Mouse (Mus musculus) liver, adult (tissue): ENCODE data around the gene Bhlhe40.

Source experiments
- GATA4 ChIP-seq: IDR thresholded peaks from 2 replicates; pipeline ENCODE4 v1.6.1; 2014; ENCODE audit warnings: mild to moderate bottlenecking, low read length; ENCODE audit not compliant: insufficient replicate concordance

Bhlhe40 gene

DNA sequence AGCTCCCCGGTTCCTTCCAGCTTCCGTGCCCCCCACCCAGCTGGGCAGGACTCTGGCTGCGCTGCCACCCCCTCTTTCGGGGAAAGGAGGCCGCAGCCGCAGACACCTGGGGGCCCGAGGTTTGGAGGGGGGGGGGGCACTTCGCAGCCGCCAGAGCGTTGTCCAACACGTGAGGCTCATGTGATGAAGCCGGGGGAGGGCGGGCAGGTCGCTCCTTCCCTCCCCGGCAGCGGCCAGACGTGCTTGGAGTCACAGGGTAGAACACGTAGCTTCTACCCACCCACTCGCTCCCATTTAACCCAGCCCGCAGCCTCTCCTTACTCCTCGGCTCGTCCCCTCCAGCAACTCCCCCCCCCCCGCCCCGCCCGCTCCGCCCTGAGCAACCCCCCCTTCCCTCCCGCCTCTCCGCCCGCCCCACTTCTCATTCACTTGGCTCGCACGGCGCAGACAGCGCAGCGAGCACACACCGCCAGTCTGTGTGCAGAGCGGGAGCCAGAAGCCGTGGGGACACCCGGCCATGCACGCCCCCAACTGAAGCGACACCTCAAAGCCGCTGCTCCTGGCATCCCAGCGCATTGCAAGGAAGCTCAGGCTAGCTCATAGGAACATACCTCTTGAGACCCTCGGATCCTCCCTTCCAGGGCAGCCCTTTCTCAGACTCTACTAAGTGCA, at the start of gene Bhlhe40:
Gene Bhlhe40, plus strand, starts transcription at position 424 of the 672 bp plus-strand sequence.
- TF ChIP-seq GATA4, result no peak

DNA sequence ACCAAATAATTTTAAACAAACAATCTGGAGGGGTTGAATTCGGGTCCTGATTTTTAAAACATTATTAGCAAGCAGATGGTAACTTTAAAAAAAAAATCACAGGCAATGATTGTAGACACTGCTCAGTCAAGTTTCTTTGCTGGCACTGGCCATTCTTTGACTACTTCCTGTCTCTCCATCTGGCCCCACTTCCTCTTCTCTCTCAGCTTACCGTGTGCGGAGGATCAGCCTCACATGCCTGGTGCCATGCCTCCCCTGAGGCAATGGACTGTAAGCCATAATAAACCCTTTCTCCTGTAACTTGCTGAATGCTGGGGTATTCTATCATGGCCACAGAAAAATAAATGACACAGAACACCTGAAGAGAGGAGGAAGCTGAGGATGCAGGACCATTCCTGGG, 48.8 kb upstream of the Bhlhe40 start:
- TF ChIP-seq GATA4, result no peak

DNA sequence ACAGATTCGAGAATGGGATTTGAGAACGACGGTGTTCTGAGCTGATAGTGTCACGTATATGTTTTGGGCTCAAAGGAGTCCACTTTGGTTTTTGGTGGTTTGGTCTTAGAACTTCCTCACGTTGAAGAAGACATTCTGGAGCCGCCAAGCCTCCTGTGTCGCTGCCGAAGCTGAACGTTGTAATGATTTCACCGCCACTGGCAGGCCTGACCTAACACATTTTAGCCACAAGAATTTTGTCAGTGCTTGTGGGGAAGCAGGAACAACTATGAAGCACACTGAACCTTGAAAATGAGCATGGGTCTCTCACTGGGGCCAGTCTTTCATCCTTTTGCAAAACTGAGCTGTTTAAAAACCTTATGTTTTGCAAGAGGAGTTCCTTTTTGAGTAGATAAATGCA, 42.4 kb upstream of the Bhlhe40 start:
- no peak for TF ChIP-seq GATA4

DNA sequence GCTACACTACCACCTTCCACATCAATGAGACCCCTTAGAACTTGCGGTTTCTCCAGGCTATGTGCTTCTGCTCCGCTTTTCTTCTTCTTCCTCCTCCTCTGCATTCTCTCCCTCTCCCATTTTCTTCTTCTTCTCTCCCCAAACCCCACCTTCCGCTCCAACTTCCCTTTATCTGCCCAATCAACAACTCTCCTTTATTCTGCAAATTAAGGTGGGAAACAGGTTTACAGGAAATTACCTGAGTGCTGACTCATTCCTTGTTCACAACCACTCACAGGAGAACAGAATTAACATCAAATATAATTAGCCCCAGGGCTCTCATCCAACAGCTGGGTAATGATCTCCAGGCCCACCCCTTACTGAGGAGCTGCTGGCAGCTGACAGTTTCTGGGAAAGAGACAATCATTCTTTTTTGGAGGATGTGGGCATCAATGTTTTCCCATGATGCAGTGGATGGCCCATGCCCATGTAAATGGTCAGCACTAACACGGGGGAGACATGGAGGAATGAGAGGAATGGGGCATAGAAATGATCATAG, 37.3 kb upstream of the Bhlhe40 start:
- no peak for TF ChIP-seq GATA4

DNA sequence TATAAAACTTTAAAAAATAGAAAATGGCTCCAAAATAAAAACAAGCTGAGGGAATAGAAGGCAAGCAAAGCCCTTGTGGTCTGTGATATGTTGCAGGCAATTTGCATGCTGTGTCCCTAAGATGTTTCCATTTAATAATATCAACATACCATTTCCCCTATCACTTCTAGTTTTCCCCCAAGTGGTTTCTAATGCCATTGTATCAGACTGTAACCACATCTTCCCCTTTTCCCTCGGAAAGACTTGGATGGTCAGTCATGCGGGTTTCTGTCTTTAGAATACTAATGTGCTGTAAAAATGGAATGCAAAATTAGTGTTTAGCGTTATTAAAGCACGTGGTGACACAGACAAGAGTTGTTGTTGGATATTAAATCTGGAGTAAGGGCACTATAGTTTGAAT, 35.5 kb upstream of the Bhlhe40 start:
- no peak for TF ChIP-seq GATA4

DNA sequence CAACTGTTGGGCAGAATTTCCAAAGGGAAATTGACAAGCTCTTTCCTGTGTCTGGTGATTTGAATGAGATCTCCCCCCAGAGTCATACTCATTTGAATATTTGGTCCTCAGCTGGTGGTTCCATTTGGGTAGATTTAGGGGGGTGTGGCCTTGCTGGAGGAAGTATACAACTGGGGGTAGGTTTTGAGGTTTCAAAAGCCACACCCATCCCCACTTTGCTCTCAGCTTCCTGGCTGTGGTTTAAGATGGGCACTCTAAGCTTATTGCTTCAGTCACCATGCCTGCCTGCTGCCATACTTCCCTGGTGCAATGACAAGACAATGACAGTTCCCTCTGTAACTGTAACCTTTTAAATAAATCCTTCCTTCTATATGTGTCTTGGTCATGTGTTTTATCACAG, 29.7 kb upstream of the Bhlhe40 start:
- TF ChIP-seq GATA4, result no peak

DNA sequence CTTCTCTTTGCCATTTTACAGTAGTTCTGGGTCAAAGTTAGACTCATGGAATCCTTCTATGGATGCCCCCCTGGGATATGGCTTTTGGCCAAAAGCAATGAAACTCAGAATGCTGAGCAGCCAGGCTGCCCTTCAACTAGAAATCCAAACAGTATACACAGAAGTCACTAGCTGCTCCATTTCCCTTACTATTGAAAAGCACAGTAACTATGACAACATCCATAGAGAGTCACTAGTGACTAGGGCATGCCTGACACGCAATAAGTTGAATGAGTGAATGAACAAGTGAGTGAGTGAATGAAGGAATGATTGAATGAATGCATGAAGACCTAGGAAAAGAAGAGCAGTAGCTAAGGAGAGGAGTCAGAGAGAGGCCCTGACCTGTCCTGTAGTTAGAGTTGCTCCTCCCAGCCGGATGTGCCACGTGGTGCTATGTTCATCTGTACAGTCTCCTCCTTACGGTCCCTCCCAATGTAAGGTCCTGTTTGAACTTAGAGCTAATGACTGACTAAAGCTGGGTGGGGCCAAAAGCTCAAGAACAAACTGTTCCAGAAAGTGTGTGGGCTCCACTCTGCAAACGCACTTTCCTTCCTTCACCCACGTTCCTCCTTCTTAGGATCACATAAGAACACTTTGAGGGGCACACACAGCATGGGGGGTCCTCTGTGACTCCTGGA, 22.1 kb upstream of the Bhlhe40 start:
- TF ChIP-seq GATA4, result no peak

DNA sequence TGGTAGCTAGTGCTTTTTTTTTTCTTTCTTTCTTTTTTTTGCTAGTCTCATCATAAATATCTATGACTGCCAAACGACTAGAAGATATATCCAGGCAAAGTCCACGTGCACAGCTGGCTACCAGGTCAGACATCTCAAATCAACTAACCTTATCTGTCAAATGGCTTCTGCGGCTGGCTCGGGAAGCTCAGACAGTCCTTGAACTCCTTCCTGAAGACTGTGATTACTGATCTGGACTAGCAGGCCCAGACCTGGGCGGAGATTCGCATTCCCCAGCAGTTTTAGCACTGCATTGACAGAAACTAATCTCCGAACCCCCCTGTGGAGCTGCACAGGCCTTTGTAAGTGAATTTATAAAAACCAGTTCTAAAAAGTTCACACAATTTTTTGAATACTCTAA, 18.4 kb upstream of the Bhlhe40 start:
- TF ChIP-seq GATA4, result no peak

DNA sequence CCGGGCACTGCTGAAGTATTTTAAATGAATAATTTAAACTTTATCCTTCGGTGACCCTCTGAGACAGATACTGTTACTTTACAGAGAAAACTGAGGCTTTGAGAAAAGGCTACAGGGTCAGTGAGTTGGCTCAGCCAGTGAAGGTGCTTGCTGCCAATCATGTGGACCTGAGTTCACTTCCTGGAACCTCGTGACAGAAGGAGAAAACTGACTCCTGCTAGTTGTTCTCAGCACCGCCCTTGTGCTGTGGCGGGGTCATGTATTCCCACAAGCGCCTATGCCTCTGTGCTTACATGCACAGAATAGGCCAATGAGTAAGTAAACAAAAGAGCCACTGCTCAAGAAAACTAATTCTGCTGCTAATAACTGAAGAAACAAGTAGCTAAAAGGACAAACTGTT, 17.4 kb upstream of the Bhlhe40 start:
- no peak for TF ChIP-seq GATA4

DNA sequence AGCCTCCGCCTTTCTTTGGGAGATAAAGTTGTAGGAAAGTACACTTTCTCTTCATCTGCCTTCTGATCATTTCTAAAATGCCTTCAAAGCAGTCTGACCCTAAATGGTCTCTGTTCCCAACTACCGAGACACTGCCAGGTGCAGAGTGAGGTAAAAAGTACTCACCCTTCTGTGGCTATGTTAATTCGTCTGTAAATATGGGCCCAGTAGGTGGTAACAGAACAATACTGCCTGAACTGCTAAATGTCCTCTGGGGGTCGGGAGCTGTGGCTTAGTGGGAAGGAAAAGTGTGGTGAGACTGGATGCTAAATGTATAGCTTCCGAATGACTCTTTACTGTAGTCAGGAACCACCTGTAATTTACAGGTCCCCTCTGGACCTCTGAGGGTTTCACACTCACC, 16.1 kb upstream of the Bhlhe40 start:
- TF ChIP-seq GATA4, result no peak

DNA sequence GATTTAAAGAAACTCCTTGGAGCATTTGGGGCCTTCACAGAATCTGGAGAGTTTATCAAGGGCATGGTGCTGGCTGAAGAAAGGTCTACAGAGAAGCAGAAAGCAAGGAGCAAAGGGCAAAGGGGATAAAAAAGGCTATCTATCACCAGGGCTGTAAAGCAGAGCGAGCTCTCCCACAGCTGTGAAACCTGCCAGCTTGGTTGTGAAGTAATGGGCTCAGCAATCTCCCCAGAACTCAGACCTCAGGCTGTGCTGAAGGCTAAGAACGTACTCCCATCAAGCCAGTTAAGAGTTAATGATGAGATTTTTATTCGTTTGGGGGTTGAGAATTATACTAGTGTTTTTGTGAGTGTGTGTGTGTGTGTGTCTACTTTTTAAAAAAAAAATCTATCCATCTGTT, 13.3 kb upstream of the Bhlhe40 start:
- no peak for TF ChIP-seq GATA4

DNA sequence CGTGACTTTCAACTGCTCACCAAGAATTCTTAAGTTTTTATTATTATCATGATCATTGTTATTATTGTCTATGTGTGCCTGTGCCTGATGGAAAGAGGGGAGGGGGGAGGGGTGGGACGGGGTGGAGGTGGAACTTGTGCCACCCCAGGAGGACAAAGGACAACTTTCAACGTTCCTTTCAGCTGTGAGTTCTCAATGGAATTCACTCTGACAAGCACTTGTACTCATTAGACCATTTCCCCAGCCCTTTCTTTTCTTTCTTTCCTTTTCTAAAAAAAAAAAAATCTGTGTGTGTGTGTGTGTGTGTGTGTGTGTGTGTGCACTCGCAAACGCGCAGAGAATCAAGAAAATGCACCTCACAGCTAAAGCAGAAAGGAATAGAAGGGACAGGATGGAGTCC, 12.4 kb upstream of the Bhlhe40 start:
- TF ChIP-seq GATA4, result no peak

DNA sequence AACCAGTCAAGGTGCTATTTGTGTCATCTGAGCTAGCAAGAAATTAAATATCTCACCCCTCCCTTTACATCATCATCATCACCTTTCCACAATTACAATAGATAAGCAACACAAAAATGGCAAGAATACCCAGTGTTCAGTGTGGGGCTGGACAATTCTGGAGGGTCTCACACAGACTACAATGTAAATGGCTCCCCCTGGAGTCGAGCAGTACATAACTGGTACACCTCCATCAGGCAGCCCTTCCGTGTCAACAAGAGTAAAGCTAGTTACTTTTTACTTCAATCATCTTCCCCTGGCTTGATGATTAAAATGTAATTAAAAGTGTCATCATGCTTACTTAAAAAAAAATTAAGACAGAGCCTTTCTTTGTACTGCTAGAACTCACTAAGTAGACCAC, 4.6 kb upstream of the Bhlhe40 start:
- no peak for TF ChIP-seq GATA4

DNA sequence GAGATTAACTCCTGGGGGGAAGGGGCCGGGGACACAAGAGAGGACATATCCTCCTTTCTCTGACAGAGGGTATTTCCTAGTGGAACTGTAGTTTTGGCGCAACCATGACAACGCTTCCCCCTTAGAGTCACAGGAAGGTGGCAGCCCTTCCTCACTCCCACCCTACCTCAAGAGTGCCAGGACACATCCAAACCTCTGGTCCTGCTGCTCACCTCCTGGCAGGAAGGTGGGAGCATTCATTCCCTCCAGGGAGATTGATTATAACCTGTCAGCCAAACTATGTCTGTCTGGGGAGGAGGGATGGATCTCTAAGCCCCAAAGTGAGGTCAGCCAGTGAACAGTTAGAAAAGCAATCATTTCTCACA, 2.4 kb upstream of the Bhlhe40 start:
- TF ChIP-seq GATA4, result no peak

DNA sequence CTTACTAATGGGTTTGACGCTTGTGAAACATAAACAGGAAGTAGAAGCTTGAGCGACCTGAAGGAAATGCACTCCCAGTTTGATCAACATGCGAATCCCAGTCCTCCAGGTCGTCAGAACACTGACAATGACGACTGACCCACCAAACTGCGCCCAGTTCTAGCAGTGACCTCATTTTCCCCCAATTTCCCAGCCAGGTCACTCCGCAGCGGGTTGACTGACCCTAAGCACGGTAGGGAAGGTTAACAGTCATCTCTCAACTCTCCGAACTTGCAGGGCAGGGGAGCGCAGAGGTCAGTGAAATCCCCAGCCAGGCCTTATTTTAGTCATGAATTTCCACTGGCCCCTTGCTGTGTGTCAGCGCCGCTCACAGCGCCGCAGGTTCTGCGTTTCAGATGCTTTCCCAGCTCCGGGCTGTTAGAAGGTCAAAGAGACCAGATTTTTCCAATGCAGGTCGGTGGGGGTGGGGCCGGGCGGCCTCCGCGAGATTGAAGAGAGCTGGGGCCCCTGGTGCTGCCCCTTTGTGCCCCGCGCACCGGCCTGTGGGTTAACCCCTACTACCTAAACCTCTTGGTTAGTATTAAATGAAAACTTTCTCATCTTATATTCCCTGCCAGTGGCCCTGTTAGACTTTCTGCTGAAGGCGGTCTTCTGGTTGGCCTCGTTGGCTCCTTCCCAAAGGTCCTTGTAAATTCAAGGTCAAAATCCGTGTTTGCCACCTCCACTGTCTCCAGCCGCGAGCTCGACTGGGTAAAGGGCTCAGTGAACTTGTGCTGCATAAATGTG, 1.8 kb upstream of the Bhlhe40 start:
- TF ChIP-seq GATA4, result no peak; the same call in 1 of the 2 replicates

DNA sequence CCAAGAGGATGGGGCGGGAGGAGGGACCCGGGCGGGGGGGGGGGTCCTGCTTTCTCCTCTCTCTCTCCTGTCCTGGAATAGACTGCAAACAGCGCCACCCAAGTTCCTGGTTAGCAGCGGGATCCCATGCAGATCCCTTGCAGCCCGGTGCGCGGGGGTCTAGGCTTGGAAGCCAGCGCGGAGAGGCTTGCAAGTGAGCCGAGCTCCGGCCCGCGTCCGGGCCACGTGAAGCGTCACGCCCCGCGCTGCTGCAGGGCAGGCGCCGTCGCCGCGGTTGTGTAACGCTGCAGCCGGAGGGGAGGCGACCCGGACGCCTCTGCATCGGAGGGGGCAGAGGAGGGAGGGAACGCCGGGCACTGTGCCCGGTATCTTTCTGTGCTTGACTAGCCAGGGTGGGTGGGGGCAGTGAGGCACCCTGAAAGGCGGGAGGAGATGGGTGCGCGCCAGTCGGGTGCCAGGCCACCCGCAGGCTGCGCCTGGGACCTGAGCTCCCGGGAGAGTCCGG, 1.2 kb upstream of the Bhlhe40 start:
- TF ChIP-seq GATA4, result peak; percentile 72; the same call in 1 of the 2 replicates
